Mouse (Mus musculus) CH12.LX (cell line): ENCODE measurements around the gene Npas4.

Experiments
- CTCF ChIP-seq, 2 experiments: IDR thresholded peaks in 1 of 2; conservative IDR thresholded peaks in 1 of 2; 2 replicates each; pipeline ENCODE4 v1.5.1; 2011 to 2012; ENCODE audit warnings: low read depth in 2 of 2, low read length in 2 of 2, improper control_type of control experiment in 1 of 2, inconsistent platforms in 1 of 2, mild to moderate bottlenecking in 1 of 2, moderate library complexity in 1 of 2
- EP300 ChIP-seq: IDR thresholded peaks from 2 replicates; pipeline ENCODE4 v1.6.1; 2011; ENCODE audit warnings: low read length, improper control_type of control experiment
- POLR2A ChIP-seq: IDR thresholded peaks from 2 replicates; pipeline ENCODE4 v1.6.1; 2011; ENCODE audit warnings: low read depth, mild to moderate bottlenecking, improper control_type of control experiment, low read length
- POLR2AphosphoS2 ChIP-seq: IDR thresholded peaks from 2 replicates; pipeline ENCODE4 v1.6.1; 2011; ENCODE audit warnings: low read depth, low read length, improper control_type of control experiment
- SMC3 ChIP-seq: IDR thresholded peaks from 2 replicates; pipeline ENCODE4 v1.6.1; 2011; ENCODE audit warnings: low read depth, low read length, improper control_type of control experiment

DNA sequence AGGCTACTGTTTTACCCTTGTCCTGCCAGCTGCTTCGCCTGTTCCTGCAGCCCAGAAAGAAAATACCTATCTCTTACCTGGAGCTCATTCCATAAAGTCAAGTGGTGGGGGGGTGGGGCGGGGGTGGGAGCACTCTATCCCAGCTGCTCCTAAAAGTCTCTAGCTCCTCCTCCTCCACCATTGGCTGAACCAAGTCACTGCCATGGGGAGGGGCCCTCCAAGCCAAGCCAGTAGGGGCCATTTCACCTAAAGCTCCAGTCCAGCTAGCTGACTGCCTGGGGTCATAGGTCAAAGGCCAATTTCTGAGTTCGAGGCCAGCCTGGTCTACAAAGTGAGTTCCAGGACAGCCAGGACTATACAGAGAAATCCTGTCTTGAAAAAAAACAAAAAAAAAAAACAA lies 42.6 kb upstream of the Npas4 start:
- TF ChIP-seq POLR2A (no peak), EP300 (no peak), CTCF (conservative IDR thresholded peaks at IDR 0.05 in 1 of 2, IDR thresholded peaks at IDR 0.05 in 1 of 2; ENCODE audit: low read depth in 2 of 2, low read length in 2 of 2) (no peak), SMC3 (no peak), POLR2AphosphoS2 (no peak)
